22 mouse cellular contexts compared by ENCODE assay signal in the genomic region with DNA sequence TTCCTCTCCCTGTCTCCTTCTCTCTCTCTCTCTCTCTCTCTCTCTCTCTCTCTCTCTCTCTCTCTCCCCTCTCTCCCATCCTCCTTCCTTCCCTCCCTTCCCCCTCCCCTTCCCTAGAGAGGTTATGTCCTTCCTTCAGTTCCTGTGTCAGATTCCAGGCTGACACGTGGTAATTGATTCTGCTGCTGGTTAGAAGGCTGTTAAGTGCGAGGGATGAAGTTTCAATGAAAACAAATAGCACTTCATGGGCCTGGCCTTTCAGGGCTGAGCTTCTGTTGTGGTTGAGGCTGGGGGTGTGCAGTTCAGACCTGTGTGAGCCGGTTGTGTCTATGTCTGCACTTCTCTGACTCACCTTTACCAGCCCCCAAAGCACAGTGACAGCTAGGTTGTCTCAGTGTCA.
DNase-seq lines count a peak whose midpoint lies in the region; ATAC-seq lines count a peak whose summit lies in the region.
"Had no signal": no experiment of that assay in that cellular context is flagged by ENCODE, and none has a peak within 500 bp of the region (broad histone marks: within the 10 kb centered on the region; RNA-seq: fewer than 3 reads in every experiment).

No protein-coding gene starts in this region.

- 21% methylated on average over 3 of the region's 3 CpGs for WGBS in forebrain, embryonic 10.5 days
- 26% methylated on average over 3 of the region's 3 CpGs for WGBS in forebrain, embryonic 15.5 days
- whole genome bisulfite sequencing in midbrain, embryonic 10.5 days: 36% methylated on average over 3 of the region's 3 CpGs
- 23% methylated on average over 3 of the region's 3 CpGs for WGBS in midbrain, embryonic 14.5 days
- WGBS in embryonic facial prominence, embryonic 11.5 days: 6% methylated on average over 3 of the region's 3 CpGs

- peaks cover 16% of the 10 kb centered on the region for H3K27me3 ChIP-seq in forebrain, embryonic 10.5 days (ENCODE audit: poor library complexity, severe bottlenecking)
- no peaks in the 10 kb centered on the region; the same call in 1 of the 2 replicates for H3K27me3 ChIP-seq in forebrain, embryonic 15.5 days
- peaks cover 32% of the 10 kb centered on the region for H3K27me3 ChIP-seq in midbrain, embryonic 10.5 days (ENCODE audit: low read depth, poor library complexity, severe bottlenecking)
- no peaks in the 10 kb centered on the region; the same call in 1 of the 2 replicates for H3K27me3 ChIP-seq in midbrain, embryonic 14.5 days (ENCODE audit: control insufficient read depth, insufficient read depth, low read length)
- H3K27me3 ChIP-seq in embryonic facial prominence, embryonic 11.5 days (ENCODE audit: control insufficient read depth, insufficient read depth, low read length): no peaks in the 10 kb centered on the region
- H3K27me3 ChIP-seq: liver, embryonic 13.5 days had no signal

- peaks cover 25% of the 10 kb centered on the region for H3K4me1 ChIP-seq in forebrain, embryonic 10.5 days
- no peaks in the 10 kb centered on the region for H3K4me1 ChIP-seq in forebrain, embryonic 15.5 days
- peaks cover 10% of the 10 kb centered on the region for H3K4me1 ChIP-seq in midbrain, embryonic 10.5 days
- H3K4me1 ChIP-seq in midbrain, embryonic 14.5 days (ENCODE audit: control insufficient read depth, insufficient read depth, low read length): no peaks in the 10 kb centered on the region
- H3K4me1 ChIP-seq in embryonic facial prominence, embryonic 11.5 days (ENCODE audit: control insufficient read depth, insufficient read depth, low read length): no peaks in the 10 kb centered on the region; the same call in 1 of the 2 replicates
- H3K4me1 ChIP-seq: embryonic facial prominence, embryonic 15.5 days had no signal

- no peak overlapping the region for H3K4me2 ChIP-seq in forebrain, embryonic 15.5 days (replicated peaks)
- H3K4me2 ChIP-seq in midbrain, embryonic 14.5 days (ENCODE audit: low read length): no peak overlapping the region
- no peak overlapping the region for H3K4me2 ChIP-seq in embryonic facial prominence, embryonic 11.5 days (ENCODE audit: low read depth, low read length)
- H3K4me2 ChIP-seq: embryonic facial prominence, embryonic 15.5 days; hindbrain, embryonic 12.5 days; limb, embryonic 12.5 days; liver, embryonic 13.5 days; lung, embryonic 14.5 days had no signal

- DNase-seq in forebrain, embryonic 10.5 days (ENCODE audit: extremely low spot score, low spot score): no peak
- no peak for DNase-seq in midbrain, embryonic 10.5 days (ENCODE audit: low spot score)
- DNase-seq in midbrain, embryonic 14.5 days: no peak
- DNase-seq in embryonic facial prominence, embryonic 11.5 days (ENCODE audit: low spot score): peak; percentile 73
- no peak for DNase-seq in thymus, adult 18-20 months
- no peak for DNase-seq in right cerebral cortex, postnatal 10 days (ENCODE audit: low spot score in 2 of 2)
- DNase-seq in cerebellum, postnatal 10 days: no peak
- DNase-seq: adrenal gland, postnatal 25 days; cerebellum, adult 11-12 months; cerebellum, postnatal 25 days; kidney, postnatal 10 days; liver, embryonic 13.5 days; lung, embryonic 14.5 days; lung, postnatal 36 days; right cerebral cortex, postnatal 4 days; thymus, postnatal 14 days had no signal

- H3K9me3 ChIP-seq in forebrain, embryonic 10.5 days: no peaks in the 10 kb centered on the region
- H3K9me3 ChIP-seq in forebrain, embryonic 15.5 days: no peaks in the 10 kb centered on the region
- no peaks in the 10 kb centered on the region for H3K9me3 ChIP-seq in midbrain, embryonic 10.5 days (replicated peaks)
- H3K9me3 ChIP-seq in midbrain, embryonic 14.5 days (ENCODE audit: control insufficient read depth, low read length): no peaks in the 10 kb centered on the region
- no peaks in the 10 kb centered on the region for H3K9me3 ChIP-seq in embryonic facial prominence, embryonic 11.5 days (replicated peaks; ENCODE audit: control insufficient read depth, low read length)
- H3K9me3 ChIP-seq: embryonic facial prominence, embryonic 15.5 days; G1E; heart, embryonic 10.5 days; hindbrain, embryonic 12.5 days; limb, embryonic 12.5 days; liver, embryonic 13.5 days had no signal

- ATAC-seq in forebrain, embryonic 15.5 days (replicated peaks): no peak
- no peak for ATAC-seq in midbrain, embryonic 14.5 days (ENCODE audit: low FRiP score, low TSS enrichment)
- peak; percentile 82 for ATAC-seq in embryonic facial prominence, embryonic 11.5 days (replicated peaks; ENCODE audit: insufficient number of reproducible peaks, low FRiP score, low TSS enrichment, low read depth)

- no peak overlapping the region for H3K9ac ChIP-seq in forebrain, embryonic 15.5 days (replicated peaks)
- no peak overlapping the region for H3K9ac ChIP-seq in midbrain, embryonic 14.5 days (replicated peaks; ENCODE audit: low read length)
- no peak overlapping the region for H3K9ac ChIP-seq in embryonic facial prominence, embryonic 11.5 days (replicated peaks; ENCODE audit: low read length)
- H3K9ac ChIP-seq: embryonic facial prominence, embryonic 15.5 days; hindbrain, embryonic 12.5 days; limb, embryonic 12.5 days; liver, embryonic 13.5 days; lung, embryonic 14.5 days had no signal

- H3K4me3 ChIP-seq in forebrain, embryonic 10.5 days: no peak overlapping the region
- H3K4me3 ChIP-seq in forebrain, embryonic 15.5 days: no peak overlapping the region
- H3K4me3 ChIP-seq in midbrain, embryonic 10.5 days: no peak overlapping the region
- H3K4me3 ChIP-seq in midbrain, embryonic 14.5 days (replicated peaks; ENCODE audit: low read depth, low read length): no peak overlapping the region
- no peak overlapping the region for H3K4me3 ChIP-seq in embryonic facial prominence, embryonic 11.5 days (ENCODE audit: low read depth, low read length)
- H3K4me3 ChIP-seq: embryonic facial prominence, embryonic 15.5 days; heart, embryonic 10.5 days; hindbrain, embryonic 12.5 days; limb, embryonic 12.5 days; liver, embryonic 13.5 days had no signal

- H3K27ac ChIP-seq in forebrain, embryonic 10.5 days: peak overlapping the region; percentile 27; the same call in 1 of the 2 replicates
- H3K27ac ChIP-seq in forebrain, embryonic 15.5 days (replicated peaks): no peak overlapping the region
- H3K27ac ChIP-seq in midbrain, embryonic 10.5 days (replicated peaks): 0 out of 2 replicates have a peak overlapping the region, but pooled peaks have one; percentile 2
- H3K27ac ChIP-seq in midbrain, embryonic 14.5 days (replicated peaks; ENCODE audit: low read depth, low read length): no peak overlapping the region
- H3K27ac ChIP-seq in embryonic facial prominence, embryonic 11.5 days (replicated peaks; ENCODE audit: low read depth, low read length): no peak overlapping the region
- H3K27ac ChIP-seq: embryonic facial prominence, embryonic 15.5 days; heart, embryonic 10.5 days; hindbrain, embryonic 12.5 days; limb, embryonic 12.5 days; liver, embryonic 13.5 days had no signal

- no peaks in the 10 kb centered on the region for H3K36me3 ChIP-seq in forebrain, embryonic 10.5 days (replicated peaks)
- no peaks in the 10 kb centered on the region for H3K36me3 ChIP-seq in forebrain, embryonic 15.5 days
- no peaks in the 10 kb centered on the region for H3K36me3 ChIP-seq in midbrain, embryonic 10.5 days
- no peaks in the 10 kb centered on the region for H3K36me3 ChIP-seq in midbrain, embryonic 14.5 days (ENCODE audit: control insufficient read depth, insufficient read depth, low read length)
- no peaks in the 10 kb centered on the region for H3K36me3 ChIP-seq in embryonic facial prominence, embryonic 11.5 days (replicated peaks; ENCODE audit: control insufficient read depth, insufficient read depth, low read depth, low read length)
- H3K36me3 ChIP-seq: embryonic facial prominence, embryonic 15.5 days; G1E; heart, embryonic 10.5 days; hindbrain, embryonic 12.5 days; limb, embryonic 12.5 days; liver, embryonic 13.5 days had no signal

Comparison
In these comparisons a context has a peak if more than half of its experiments do, and no peak if none do; other contexts are left out.
1. H3K27ac ChIP-seq: peak in forebrain, embryonic 10.5 days (single experiment) and midbrain, embryonic 10.5 days (single experiment); none in forebrain, embryonic 15.5 days (single experiment), midbrain, embryonic 14.5 days (single experiment) and embryonic facial prominence, embryonic 11.5 days (single experiment).